Mouse (Mus musculus) heart, postnatal 4 days (tissue): Measurements from ENCODE around the gene Ptgs2. TPM values are rescaled to one million over a fixed set of nuclear protein-coding genes. Genes with fewer than 3 reads are reported as not detected.

Experiments
- DNase-seq: peaks from one replicate; pipeline ENCODE4 v3.0.0; 2021
- microRNA-seq, 2 experiments: library from miRNA; unstranded; fragments of <30 nt; microRNA quantifications; one replicate each; pipeline ENCODE4 v1.2.0; 2021 to 2022
- total RNA-seq, 2 experiments: library from RNA; stranded (reverse); gene quantifications; 2 replicates each; pipeline ENCODE4 v1.2.3; 2021

Gene Ptgs2
- total RNA-seq, 2 experiments from 2014 or later, result 0.29 to 0.32 TPM

- DNase-seq, result no peak
These were observed 51.6 kb downstream of the Ptgs2 start for GRCm38 (mm10) chr1:150151411-150151810.

Small RNAs within 50 kb of the gene (microRNA-seq; reads per million reads assigned to microRNA genes)
- 0 reads per million in 2 experiments for gene Gm44329

Other genes starting within 250 kb of the Ptgs2 start
- 1 to 10 TPM; 4.3 to 4.4 TPM for gene Pla2g4a, start 138.7 kb upstream of the Ptgs2 start, total RNA-seq
- gene Pdc, start 219.4 kb downstream of the Ptgs2 start, total RNA-seq, result not detected